Mouse (Mus musculus) neutrophil, adult 65 days (primary cell): ENCODE results near the gene Mpi. TPM values are rescaled to one million over a fixed set of nuclear protein-coding genes. Genes with fewer than 3 reads are reported as not detected.

Experiments used
- total RNA-seq: library from RNA; stranded (reverse); gene quantifications from 2 replicates; pipeline ENCODE4 v1.2.4, GENCODE M21; 2023

Gene Mpi
- 6.6 and 10.1 TPM in 2 replicates for total RNA-seq

GRCm38 (mm10) chr9:57552139-57552887, at the start of gene Mpi:
Gene Mpi, minus strand, starts transcription at chr9:57552763.

GRCm38 (mm10) chr9:57589224-57590126, 36.9 kb upstream of the Mpi start, which contains the start of gene Ulk3:
Gene Ulk3, plus strand, starts transcription at chr9:57589452.

GRCm38 (mm10) chr9:57560861-57561710, 8.5 kb upstream of the Mpi start, which contains the start of gene Scamp2:
Gene Scamp2, plus strand, starts transcription at chr9:57560943.

GRCm38 (mm10) chr9:57537044-57537727, 15.4 kb downstream of the Mpi start, which contains the start of gene Fam219b:
Gene Fam219b, plus strand, starts transcription at chr9:57537528.

GRCm38 (mm10) chr9:57521056-57521911, 31.3 kb downstream of the Mpi start, which contains the start of gene Cox5a:
Gene Cox5a, plus strand, starts transcription at chr9:57521274.

GRCm38 (mm10) chr9:57503622-57504380, 48.8 kb downstream of the Mpi start, which contains the start of gene Rpp25:
Gene Rpp25, plus strand, starts transcription at chr9:57504026.

Other genes starting within 250 kb of the Mpi start
- gene Ppcdc, start 112.6 kb downstream of the Mpi start, total RNA-seq = 27.3 and 40.8 TPM in 2 replicates
- 0.34 and 0.35 TPM in 2 replicates for gene Scamp5, start 84.7 kb downstream of the Mpi start, total RNA-seq
- not detected in 2 replicates for gene Rpp25, start 48.7 kb downstream of the Mpi start, total RNA-seq
- 102 and 107 TPM in 2 replicates for gene Cox5a, start 31.5 kb downstream of the Mpi start, total RNA-seq
- gene Fam219b, start 15.2 kb downstream of the Mpi start, total RNA-seq = 7.1 and 10.2 TPM in 2 replicates
- 192 and 234 TPM in 2 replicates for gene Scamp2, start 8.2 kb upstream of the Mpi start, total RNA-seq
- gene Ulk3, start 36.7 kb upstream of the Mpi start, total RNA-seq = 28.6 and 35.8 TPM in 2 replicates
- gene Cplx3, start 53.5 kb upstream of the Mpi start, total RNA-seq = not detected in 2 replicates
- gene Lman1l, start 68.0 kb upstream of the Mpi start, total RNA-seq = not detected in 2 replicates
- 161 and 173 TPM in 2 replicates for gene Csk, start 100.9 kb upstream of the Mpi start, total RNA-seq
- not detected in 2 replicates for gene Cyp1a2, start 130.9 kb upstream of the Mpi start, total RNA-seq
- not detected in 2 replicates for gene Cyp1a1, start 135.2 kb upstream of the Mpi start, total RNA-seq
- 10.4 and 11.9 TPM in 2 replicates for gene Edc3, start 155.8 kb upstream of the Mpi start, total RNA-seq
- gene Clk3, start 213.1 kb upstream of the Mpi start, total RNA-seq = 208 and 260 TPM in 2 replicates